Mouse (Mus musculus) liver, embryonic 12.5 days (tissue): ENCODE data around the gene Nktr. TPM values are rescaled to one million over a fixed set of nuclear protein-coding genes. Genes with fewer than 3 reads are reported as not detected.

Source experiments
- ATAC-seq: fragments of 200-750 bp; cut with Nextera tagmentation; 2 replicates; pipeline ENCODE4 v1.8.0; 2017; ENCODE audit warnings: moderate number of reproducible peaks, mild to moderate bottlenecking, moderate library complexity
- H3K27ac ChIP-seq: fragments of 300-500 bp; sonication (generic); 2 replicates; pipeline ENCODE4 v1.5.1; 2016; ENCODE audit warnings: mild to moderate bottlenecking
- H3K27me3 ChIP-seq: fragments of 300-500 bp; sonication (generic); replicated peaks from 2 replicates; pipeline ENCODE4 v1.6.1; 2016; ENCODE audit warnings: mild to moderate bottlenecking, moderate library complexity
- H3K36me3 ChIP-seq: fragments of 300-500 bp; sonication (generic); 2 replicates; pipeline ENCODE4 v1.6.1; 2016; ENCODE audit warnings: mild to moderate bottlenecking, moderate library complexity
- H3K4me1 ChIP-seq: fragments of 300-500 bp; sonication (generic); 2 replicates; pipeline ENCODE4 v1.6.1; 2016
- H3K4me2 ChIP-seq: fragments of 300-500 bp; sonication (generic); 2 replicates; pipeline ENCODE4 v1.6.1; 2016; ENCODE audit warnings: mild to moderate bottlenecking, moderate library complexity
- H3K4me3 ChIP-seq: fragments of 300-500 bp; sonication (generic); 2 replicates; pipeline ENCODE4 v1.5.1; 2016; ENCODE audit warnings: mild to moderate bottlenecking, moderate library complexity
- H3K9ac ChIP-seq: fragments of 300-500 bp; sonication (generic); 2 replicates; pipeline ENCODE4 v1.6.1; 2016; ENCODE audit warnings: mild to moderate bottlenecking, moderate library complexity
- H3K9me3 ChIP-seq: fragments of 300-500 bp; sonication (generic); replicated peaks from 2 replicates; pipeline ENCODE4 v1.6.1; 2016; ENCODE audit warnings: mild to moderate bottlenecking, moderate library complexity
- WGBS: fragments of 180-500 bp; shearing (Covaris S2); methylation state at CpG from one replicate; pipeline ENCODE4 v1.1.7; 2016; ENCODE audit not compliant: insufficient replicate concordance; 5-methylcytosine and 5-hydroxymethylcytosine counted together
- polyA plus RNA-seq: library from polyadenylated mRNA; unstranded; fragments of >200 nt; fragmentation: Nextera tagmentation; extraction: Ambion mirVana; gene quantifications from 2 replicates; pipeline ENCODE4 v1.2.1, GENCODE M21; 2016

Nktr gene
- polyA plus RNA-seq, 1 experiment from 2014 or later = 34.0 TPM

DNA sequence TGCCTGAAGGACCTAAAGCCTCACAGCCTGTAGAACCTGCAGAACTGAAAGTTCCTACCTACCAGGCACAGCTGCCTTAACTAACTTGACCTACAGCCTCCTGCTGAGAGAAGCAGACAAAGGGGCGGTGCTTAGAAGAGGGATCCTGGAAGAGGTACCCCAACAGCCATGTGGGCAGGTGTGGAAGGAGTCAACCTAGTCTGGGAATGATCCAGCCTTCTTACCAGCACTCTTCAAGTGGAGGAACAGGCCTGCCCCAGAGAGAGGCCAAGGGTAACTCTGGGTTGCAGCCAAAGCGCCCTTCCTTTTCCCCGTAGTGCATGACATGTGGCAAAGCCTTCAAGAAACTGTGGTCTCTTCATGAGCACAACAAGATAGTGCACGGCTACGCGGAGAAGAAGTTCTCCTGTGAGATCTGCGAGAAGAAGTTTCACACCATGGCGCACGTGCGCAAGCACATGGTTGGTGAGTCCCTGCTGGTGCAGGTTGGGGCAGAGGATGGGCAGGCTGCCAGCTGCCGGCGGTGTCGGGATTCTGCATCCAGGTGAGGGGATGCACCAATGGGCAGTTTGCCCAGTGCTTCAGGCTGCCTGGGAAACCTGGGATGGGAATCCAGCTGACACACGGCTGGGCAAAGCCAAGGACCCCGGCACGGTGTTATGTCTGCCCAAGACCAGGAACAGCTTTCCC, 46.3 kb downstream of the Nktr start:
- Histone ChIP-seq H3K4me1 (peaks cover 7% of the 10 kb centered on the region; the same call in 1 of the 2 replicates), H3K27ac (no peak overlapping the region), H3K9ac (no peak overlapping the region), H3K36me3 (peaks cover 24% of the 10 kb centered on the region), H3K4me2 (no peak overlapping the region), H3K4me3 (no peak overlapping the region), H3K27me3 (peaks cover 22% of the 10 kb centered on the region), H3K9me3 (no peaks in the 10 kb centered on the region)
- WGBS = 74% methylated on average over 16 of the region's 16 CpGs
- no peak for ATAC-seq

DNA sequence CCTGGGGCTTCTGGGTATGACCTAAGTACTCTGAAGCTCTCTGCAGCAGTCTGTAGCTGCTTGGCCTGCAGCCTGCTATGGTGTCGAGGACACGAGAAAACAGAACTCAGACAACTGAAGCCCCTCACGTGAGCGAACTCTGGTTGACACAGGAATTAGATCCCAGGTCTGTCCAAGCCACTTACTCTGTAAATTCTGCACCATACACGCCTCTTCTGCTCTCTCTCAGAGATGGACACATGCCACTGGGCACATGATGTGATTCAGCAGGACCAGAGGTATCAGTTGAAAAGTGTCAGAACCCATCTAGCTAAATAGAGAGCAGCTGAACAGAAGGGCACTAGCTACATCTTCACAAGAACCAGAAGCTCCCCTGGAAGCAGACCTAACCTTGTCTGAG, 53.4 kb downstream of the Nktr start:
- no peaks in the 10 kb centered on the region for H3K9me3 ChIP-seq
- H3K36me3 ChIP-seq = no peaks in the 10 kb centered on the region
- no peak overlapping the region for H3K4me3 ChIP-seq
- WGBS = 65% methylated on average over 5 of the region's 5 CpGs
- peaks cover 22% of the 10 kb centered on the region for H3K27me3 ChIP-seq
- H3K4me1 ChIP-seq = no peaks in the 10 kb centered on the region
- no peak for ATAC-seq
- H3K27ac ChIP-seq = no peak overlapping the region
- no peak overlapping the region for H3K4me2 ChIP-seq
- no peak overlapping the region for H3K9ac ChIP-seq

DNA sequence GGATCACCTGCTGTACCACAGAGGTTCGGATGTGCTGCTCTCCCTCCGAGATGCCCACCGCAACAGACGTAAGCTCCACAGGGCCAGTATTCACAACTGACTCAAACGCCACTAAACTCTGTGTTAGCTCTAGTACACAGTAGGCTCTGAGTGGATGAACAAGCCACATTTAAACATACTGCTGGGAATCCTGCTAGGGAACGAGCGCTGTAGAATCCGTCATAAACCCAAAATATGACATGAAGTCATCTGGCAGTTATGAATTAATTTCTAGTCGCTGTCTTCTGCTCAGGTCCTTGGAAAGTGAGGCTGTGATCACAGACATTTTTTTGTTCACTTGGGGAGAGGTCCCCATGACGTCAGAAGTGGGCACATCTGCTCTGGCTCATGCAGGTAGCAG, 57.0 kb downstream of the Nktr start:
- 69% methylated on average over 10 of the region's 10 CpGs for WGBS
- H3K27me3 ChIP-seq = peaks cover 49% of the 10 kb centered on the region
- no peak overlapping the region for H3K4me3 ChIP-seq
- H3K4me1 ChIP-seq = peaks cover 8% of the 10 kb centered on the region; the same call in 1 of the 2 replicates
- H3K27ac ChIP-seq = no peak overlapping the region
- no peak overlapping the region for H3K4me2 ChIP-seq
- ATAC-seq = no peak
- H3K9me3 ChIP-seq = no peaks in the 10 kb centered on the region
- H3K36me3 ChIP-seq = no peaks in the 10 kb centered on the region
- no peak overlapping the region for H3K9ac ChIP-seq

GRCm38 (mm10) chr9:121776511-121776910, 57.5 kb downstream of the Nktr start:
- ATAC-seq = no peak
- Histone ChIP-seq H3K9me3 (no peaks in the 10 kb centered on the region), H3K4me1 (peaks cover 8% of the 10 kb centered on the region; the same call in 1 of the 2 replicates)

GRCm38 (mm10) chr9:121777484-121778065, 58.6 kb downstream of the Nktr start, which contains the start of gene Klhl40:
Gene Klhl40 (plus strand): TSS chr9:121777607.
- peak; percentile 15; the same call in 1 of the 2 replicates for ATAC-seq
- peak within 1 kb of the TSS; percentile 37 for H3K4me2 ChIP-seq
- H3K9me3 ChIP-seq = no peaks in the 10 kb centered on the region
- no peak within 1 kb of the TSS for H3K27ac ChIP-seq
- H3K27me3 ChIP-seq = peaks cover 49% of the 10 kb centered on the region
- 15% methylated on average over 30 of the region's 30 CpGs for WGBS
- H3K4me1 ChIP-seq = peaks cover 8% of the 10 kb centered on the region; the same call in 1 of the 2 replicates
- H3K36me3 ChIP-seq = no peaks in the 10 kb centered on the region
- H3K9ac ChIP-seq = no peak within 1 kb of the TSS
- H3K4me3 ChIP-seq = peak within 1 kb of the TSS; percentile 14; the same call in 1 of the 2 replicates

More at GRCm38 (mm10) chr9:121776511-121776910, 57.5 kb downstream of the Nktr start:
- no peak overlapping the region for H3K4me3 ChIP-seq
- no peak overlapping the region for H3K27ac ChIP-seq
- WGBS = 62% methylated on average over 7 of the region's 7 CpGs
- peaks cover 49% of the 10 kb centered on the region for H3K27me3 ChIP-seq
- H3K36me3 ChIP-seq = no peaks in the 10 kb centered on the region
- no peak overlapping the region for H3K9ac ChIP-seq
- H3K4me2 ChIP-seq = no peak overlapping the region

DNA sequence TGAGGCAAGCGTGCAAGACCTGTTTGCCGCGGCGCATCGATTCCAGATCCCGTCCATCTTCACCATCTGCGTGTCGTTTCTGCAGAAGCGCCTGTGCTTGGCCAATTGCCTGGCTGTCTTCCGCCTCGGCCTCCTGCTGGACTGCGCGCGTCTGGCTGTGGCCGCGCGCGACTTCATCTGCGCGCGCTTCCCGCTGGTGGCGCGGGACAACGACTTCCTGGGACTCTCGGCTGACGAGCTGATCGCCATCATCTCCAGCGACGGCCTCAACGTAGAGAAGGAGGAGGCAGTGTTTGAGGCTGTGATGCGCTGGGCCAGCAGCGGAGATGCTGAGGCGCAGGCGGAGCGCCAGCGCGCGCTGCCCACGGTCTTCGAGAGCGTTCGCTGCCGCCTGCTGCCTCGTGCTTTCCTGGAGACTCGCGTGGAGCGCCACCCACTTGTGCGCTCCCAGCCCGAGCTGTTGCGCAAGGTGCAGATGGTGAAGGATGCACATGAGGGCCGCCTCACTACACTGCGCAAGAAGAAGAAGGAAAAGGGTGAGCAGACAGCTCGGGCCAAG, 59.2 kb downstream of the Nktr start:
- Histone ChIP-seq H3K36me3 (no peaks in the 10 kb centered on the region), H3K4me3 (peak overlapping the region; percentile 14; the same call in 1 of the 2 replicates), H3K27ac (no peak overlapping the region), H3K4me1 (peaks cover 8% of the 10 kb centered on the region; the same call in 1 of the 2 replicates), H3K4me2 (peak overlapping the region; percentile 37), H3K9me3 (no peaks in the 10 kb centered on the region), H3K27me3 (peaks cover 49% of the 10 kb centered on the region), H3K9ac (no peak overlapping the region)
- peak; percentile 10; the same call in 1 of the 2 replicates for ATAC-seq
- 15% methylated on average over 54 of the region's 54 CpGs for WGBS

- no peaks in the 10 kb centered on the region for H3K9me3 ChIP-seq
- 64% methylated on average over 12 of the region's 12 CpGs for WGBS
- H3K4me1 ChIP-seq = no peaks in the 10 kb centered on the region
- H3K4me2 ChIP-seq = no peak overlapping the region
- no peak overlapping the region for H3K27ac ChIP-seq
- no peak; the same call in 1 of the 2 replicates for ATAC-seq
- no peak overlapping the region for H3K9ac ChIP-seq
- no peak overlapping the region for H3K4me3 ChIP-seq
- no peaks in the 10 kb centered on the region for H3K36me3 ChIP-seq
- H3K27me3 ChIP-seq = peaks cover 13% of the 10 kb centered on the region
Measured at GRCm38 (mm10) chr9:121784801-121785200, 65.8 kb downstream of the Nktr start.

DNA sequence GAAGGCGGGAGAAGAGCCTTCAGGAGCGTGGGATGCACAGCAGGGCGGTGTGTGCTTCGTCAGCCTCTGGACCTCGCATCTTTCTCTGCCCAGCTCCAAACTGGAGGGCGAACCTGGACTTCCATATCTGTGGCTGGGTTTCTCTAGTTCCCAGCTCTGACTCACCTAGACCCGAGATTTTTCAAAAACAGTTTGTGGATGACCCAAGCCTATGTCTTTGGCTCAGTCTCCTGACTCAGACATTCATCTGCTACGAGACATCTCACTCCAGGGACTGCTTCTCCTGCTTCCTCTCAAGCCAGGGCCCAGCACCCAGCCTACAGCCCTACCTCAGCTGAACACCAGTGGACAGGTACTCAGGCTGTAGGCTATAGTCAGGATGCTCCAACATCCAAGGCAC, 66.3 kb downstream of the Nktr start:
- Histone ChIP-seq H3K4me3 (no peak overlapping the region), H3K4me2 (no peak overlapping the region), H3K9ac (no peak overlapping the region), H3K9me3 (no peaks in the 10 kb centered on the region), H3K4me1 (no peaks in the 10 kb centered on the region), H3K36me3 (no peaks in the 10 kb centered on the region), H3K27ac (no peak overlapping the region), H3K27me3 (0 out of 2 replicates have a peak, but pooled peaks cover 10% of the 10 kb centered on the region)
- WGBS = 50% methylated on average over 8 of the region's 8 CpGs
- ATAC-seq = no peak

DNA sequence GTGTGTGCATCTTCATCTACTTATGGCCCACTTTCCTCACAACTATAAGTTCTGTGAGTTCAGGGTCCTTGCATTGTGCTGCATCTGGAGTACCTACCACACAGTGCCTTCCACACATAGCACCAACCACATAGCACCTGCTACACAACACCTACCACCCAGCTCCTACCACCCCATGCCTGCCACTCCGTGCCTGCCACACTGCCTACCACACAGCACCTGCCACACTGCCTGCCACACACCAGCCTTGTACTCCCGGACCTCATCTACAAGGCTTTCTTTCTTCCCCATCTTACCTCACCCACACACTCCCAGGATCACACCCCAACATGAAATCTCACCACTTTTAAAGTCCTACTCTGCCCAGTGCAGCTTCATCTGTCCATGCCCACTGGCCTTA, 67.4 kb downstream of the Nktr start:
- ATAC-seq = no peak
- H3K27me3 ChIP-seq = 0 out of 2 replicates have a peak, but pooled peaks cover 10% of the 10 kb centered on the region
- H3K27ac ChIP-seq = no peak overlapping the region
- no peaks in the 10 kb centered on the region for H3K9me3 ChIP-seq
- no peak overlapping the region for H3K4me3 ChIP-seq
- H3K36me3 ChIP-seq = no peaks in the 10 kb centered on the region
- no peak overlapping the region for H3K9ac ChIP-seq
- no peaks in the 10 kb centered on the region for H3K4me1 ChIP-seq
- H3K4me2 ChIP-seq = no peak overlapping the region
- 54% methylated on average over 2 of the region's 2 CpGs for WGBS

DNA sequence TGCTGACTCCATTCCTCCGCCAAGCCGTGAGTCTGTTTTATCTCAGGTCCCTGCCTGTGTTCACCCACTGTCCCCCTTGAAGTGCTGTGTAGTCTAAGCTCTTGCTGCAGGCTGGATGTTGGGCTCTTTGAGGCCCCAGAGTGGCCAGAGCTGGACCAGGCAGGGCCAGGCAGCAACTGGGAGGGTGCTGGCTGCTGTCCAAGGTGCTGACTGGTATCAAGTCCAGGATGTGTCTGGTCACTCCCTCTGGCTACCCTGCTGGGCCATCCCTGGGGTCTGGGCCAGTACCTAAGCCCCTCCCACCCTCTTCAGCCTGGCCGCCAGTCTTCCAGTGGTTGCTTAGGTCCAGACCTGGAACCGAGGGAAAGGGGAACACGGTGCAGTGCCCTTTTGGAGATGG, 72.2 kb downstream of the Nktr start:
- Histone ChIP-seq H3K4me3 (no peak overlapping the region), H3K9me3 (no peaks in the 10 kb centered on the region), H3K36me3 (no peaks in the 10 kb centered on the region), H3K27ac (no peak overlapping the region), H3K4me2 (no peak overlapping the region), H3K27me3 (peaks cover 10% of the 10 kb centered on the region; the same call in 1 of the 2 replicates), H3K9ac (no peak overlapping the region), H3K4me1 (no peaks in the 10 kb centered on the region)
- whole genome bisulfite sequencing = 21% methylated on average over 5 of the region's 5 CpGs
- ATAC-seq = no peak

GRCm38 (mm10) chr9:121791757-121792521, 73.0 kb downstream of the Nktr start, which contains the start of gene Hhatl:
Gene Hhatl (minus strand): TSS chr9:121792507.
- Histone ChIP-seq H3K4me3 (no peak within 1 kb of the TSS), H3K4me2 (no peak within 1 kb of the TSS)

More at GRCm38 (mm10) chr9:121791757-121792521, 73.0 kb downstream of the Nktr start, which contains the start of gene Hhatl:
- no peaks in the 10 kb centered on the region for H3K9me3 ChIP-seq
- H3K27ac ChIP-seq = no peak within 1 kb of the TSS
- no peaks in the 10 kb centered on the region for H3K36me3 ChIP-seq
- H3K9ac ChIP-seq = no peak within 1 kb of the TSS
- WGBS = 51% methylated on average over 24 of the region's 24 CpGs
- H3K4me1 ChIP-seq = no peaks in the 10 kb centered on the region
- peaks cover 10% of the 10 kb centered on the region; the same call in 1 of the 2 replicates for H3K27me3 ChIP-seq
- no peak for ATAC-seq
